Mouse (Mus musculus) megakaryocyte, embryonic 14.5 days (primary cell): ENCODE data around the gene Mgat2.

ENCODE experiments used
- FLI1 ChIP-seq: IDR thresholded peaks from 2 replicates; pipeline ENCODE4 v1.6.1; 2012; ENCODE audit warnings: low read length, inconsistent platforms, mixed read lengths
- GATA1 ChIP-seq: IDR thresholded peaks from 3 replicates; pipeline ENCODE4 v1.6.1; 2012; ENCODE audit warnings: mixed read lengths, low read length, inconsistent platforms, borderline replicate concordance

- no peak for TF ChIP-seq GATA1
- TF ChIP-seq FLI1: no peak
Measured at GRCm38 (mm10) chr12:69235782-69236181, 51.8 kb downstream of the Mgat2 start.
